Mouse (Mus musculus) testis, postnatal 10 days (tissue): ENCODE measurements around the gene Srpk1.
A peak's percentile ranks its signal among the peaks of the same experiment; 100 is the strongest.

Experiments
- DNase-seq: peaks from one replicate; pipeline ENCODE4 v3.0.0; 2021; ENCODE audit warnings: low spot score

The Srpk1 gene

DNA sequence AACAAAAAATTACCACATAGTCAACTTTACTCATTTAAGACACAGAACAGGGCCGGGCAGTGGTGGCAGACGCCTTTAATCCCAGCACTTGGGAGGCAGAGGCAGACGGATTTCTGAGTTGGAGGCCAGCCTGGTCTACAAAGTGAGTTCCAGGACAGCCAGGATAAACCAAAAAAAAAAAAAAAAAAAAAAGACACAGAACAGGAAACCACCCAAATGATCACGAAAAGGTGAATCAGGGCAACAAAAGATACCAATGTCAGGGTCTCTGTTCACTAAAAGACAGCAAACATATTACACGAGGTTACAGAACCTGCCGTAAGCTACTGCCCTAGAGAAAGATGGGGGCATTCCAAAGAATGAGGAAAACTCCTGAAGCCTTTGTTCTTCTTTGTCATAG, 9.4 kb downstream of the Srpk1 start:
- DNase-seq: no peak

DNA sequence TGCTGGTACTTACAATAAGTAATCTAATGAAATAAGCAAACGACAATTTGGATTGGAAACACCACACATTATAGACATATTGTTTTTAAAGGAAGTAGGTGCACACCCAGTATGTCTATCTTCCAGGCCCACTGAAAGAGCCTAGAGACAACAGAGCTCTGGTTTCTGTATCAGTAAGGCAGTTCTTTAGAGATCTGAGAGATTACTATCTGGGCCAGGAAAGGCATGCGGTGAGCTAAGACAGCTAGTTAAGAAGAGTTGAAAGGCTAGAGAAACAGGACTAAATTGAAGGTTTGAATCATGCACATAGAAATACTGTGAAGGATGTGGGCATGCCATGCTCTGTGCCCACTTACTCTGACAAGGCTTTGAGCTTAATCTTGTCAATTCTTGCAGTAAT, 9.9 kb downstream of the Srpk1 start:
- no peak for DNase-seq

DNA sequence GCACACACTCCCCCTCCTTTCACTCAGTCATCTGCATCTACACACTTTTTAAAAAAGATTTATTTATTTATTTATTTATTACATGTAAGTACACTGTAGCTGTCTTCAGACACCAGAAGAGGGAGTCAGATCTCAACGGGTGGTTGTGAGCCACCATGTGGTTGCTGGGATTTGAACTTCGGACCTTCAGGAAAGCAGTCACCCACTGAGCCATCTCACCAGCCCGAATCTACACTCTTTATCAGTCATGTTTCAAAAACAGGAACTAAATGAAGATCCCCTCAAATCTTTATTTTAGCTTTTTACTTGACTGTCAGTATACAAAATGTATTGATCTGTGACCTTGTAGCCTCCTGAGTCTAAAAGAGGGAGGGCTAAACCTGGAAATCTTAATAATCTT, 13.0 kb downstream of the Srpk1 start:
- no peak for DNase-seq

DNA sequence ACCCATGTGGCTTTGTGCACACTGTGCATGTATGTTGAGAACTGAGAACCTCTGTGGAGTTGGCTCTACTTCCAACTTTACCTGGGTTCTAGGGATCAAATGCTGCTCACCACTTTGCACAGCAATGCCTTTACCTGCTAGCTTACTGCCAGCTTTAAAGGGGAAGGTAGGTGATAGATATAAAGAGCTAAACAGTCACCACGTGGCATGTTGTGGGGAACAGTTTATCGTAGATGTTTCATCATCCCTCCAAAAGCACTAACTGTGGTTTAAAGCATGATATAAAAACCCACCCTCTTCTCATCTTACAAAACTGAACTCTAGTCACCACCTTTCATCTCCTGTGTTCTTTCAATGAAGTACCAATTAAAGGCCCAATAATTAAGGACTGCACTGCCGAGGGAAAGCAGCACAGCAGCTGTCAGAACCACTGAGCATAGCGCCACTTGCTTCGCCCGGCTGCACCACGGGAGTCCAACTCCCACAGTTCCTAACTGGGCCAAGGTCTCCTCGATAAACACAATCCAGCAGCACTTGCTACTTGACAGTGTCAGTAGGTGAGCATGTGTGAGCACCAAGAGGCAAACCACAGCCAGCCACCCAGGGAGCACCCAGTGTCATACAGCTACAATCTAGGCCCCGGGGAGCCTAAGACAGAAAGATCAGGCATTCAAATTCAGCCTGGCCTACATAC, 20.8 kb downstream of the Srpk1 start:
- DNase-seq: no peak

DNA sequence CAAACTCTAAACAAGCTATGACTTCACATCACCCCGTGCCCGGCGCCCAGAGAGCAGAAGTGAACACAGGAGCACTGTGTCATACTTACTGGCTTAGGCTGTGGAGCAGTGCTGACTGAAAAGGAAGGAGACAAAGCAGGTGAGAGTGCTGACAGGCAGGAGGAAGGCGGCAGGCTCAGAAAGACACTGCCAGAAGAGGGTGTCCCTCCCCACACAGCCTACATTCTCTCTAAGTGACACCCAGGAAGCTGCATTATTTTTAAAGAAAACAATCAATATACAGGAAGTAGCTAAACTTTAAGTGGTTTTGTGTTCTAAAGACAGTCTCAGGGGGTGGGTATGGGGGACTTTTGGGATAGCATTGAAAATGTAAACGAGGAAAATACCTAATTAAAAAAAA, 21.7 kb downstream of the Srpk1 start:
- DNase-seq: no peak

DNA sequence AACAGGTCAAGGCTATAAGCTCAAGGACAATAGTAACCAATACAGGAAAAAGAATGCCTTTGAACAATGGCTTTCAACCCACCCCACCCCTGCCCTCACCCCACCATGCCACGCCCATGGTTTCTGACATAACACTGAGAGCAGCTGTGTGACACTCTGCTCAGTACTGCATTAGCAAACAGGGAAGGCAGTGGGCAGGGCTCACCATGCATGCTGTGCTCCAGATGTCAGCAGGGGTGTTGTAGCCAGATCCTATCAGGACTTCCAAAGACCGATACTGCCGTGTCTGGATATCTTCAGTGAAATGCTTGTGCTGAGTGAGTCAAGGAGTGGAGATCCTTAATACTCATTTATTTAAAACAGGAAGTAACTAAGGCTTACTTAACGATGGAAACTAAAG, 28.5 kb downstream of the Srpk1 start:
- DNase-seq: no peak

DNA sequence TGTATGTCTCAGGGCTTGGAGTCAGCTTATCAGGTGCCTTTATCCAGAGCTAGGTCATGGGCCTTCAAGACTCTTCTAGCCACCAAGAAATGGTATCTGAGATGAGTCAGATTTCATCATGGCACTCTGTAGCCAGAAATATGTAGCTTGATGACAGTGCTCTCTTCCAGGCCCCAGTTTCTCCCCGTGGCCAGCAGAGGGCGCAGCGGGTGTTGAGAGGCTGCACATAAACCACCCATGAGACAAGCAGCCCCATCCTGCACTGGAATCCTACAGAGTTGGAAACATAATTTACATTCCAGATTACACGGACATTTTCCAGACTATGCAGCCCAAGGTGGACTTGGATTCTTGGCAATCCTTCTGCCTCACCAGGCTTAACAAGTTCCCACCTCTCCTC, 29.5 kb downstream of the Srpk1 start:
- peak; percentile 90 for DNase-seq

DNA sequence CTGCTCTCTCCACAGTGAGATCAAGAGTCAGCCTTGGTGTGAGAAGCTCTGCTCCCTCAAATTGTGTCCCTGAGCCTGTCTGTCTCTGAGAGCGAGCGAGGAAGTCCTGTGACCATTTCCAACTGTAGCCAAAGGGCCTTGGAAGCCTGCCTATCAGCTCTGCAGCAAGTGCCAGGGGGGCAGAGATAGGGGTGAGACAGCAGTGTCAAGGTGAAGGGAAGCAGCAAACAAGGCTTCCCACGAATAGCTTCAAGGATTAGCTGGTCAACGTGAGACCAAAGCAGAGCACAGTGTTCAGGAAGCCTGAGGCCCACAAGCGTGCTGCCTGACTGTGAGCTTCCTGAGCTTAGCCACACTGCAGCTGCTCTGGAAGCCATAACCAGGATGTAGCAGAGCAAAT, 31.0 kb downstream of the Srpk1 start:
- DNase-seq: no peak

DNA sequence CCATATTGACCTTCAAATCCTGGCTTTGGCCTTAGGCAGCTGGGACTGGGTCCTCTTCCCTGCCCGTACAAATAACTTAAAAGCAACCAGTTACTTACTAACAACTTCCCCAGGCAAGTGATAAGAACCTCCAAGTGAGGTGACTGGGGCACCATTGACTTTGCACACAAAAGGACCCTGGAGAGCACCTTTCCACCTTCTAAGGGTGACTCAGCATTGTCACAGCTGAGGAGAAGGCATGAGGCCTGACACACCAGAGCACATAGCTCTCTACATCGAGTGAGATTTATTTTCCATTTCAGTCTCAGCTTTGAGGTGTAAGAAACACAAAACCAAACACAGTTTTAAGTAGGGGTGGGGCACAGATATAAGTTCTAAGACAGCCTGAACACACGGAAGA, 31.9 kb downstream of the Srpk1 start:
- DNase-seq: no peak

DNA sequence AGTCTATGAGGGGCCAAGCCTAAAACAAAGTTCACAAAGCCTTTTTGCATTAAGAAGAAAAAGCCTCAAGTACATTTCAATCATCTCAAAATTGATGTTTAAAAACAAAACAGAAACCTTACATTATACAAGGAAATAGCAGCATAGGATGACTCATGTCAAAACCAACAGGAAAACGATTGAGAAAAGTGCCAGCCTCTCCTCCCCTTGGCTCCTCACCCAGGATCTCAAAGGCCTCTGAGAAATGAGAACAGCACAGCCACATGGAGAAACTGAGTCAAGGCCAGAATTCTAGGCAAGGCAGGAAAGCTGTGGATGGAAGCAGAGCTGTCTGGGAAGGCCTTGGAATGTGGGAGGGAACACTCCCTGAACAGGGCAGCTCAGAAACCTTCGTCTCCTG, 33.9 kb downstream of the Srpk1 start:
- DNase-seq: no peak

DNA sequence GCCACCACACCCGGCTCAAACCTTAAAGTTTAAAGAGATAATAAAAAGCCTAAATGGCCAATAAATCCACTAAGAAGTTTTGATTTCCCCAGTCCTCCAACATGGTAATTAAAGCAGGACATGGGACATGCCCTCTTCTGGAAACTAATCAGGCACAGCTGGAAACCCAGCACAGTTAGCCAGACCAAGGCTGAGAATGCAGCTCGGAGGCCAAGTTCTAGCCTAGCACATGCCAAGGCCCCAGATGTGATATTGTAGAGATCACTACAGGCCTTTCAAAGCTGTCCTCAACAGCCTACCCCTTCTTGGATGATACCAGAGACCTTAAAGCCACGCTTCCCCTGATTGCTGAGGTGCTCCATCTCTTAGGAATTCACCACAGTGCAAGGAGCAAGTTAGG, 36.0 kb downstream of the Srpk1 start:
- no peak for DNase-seq

DNA sequence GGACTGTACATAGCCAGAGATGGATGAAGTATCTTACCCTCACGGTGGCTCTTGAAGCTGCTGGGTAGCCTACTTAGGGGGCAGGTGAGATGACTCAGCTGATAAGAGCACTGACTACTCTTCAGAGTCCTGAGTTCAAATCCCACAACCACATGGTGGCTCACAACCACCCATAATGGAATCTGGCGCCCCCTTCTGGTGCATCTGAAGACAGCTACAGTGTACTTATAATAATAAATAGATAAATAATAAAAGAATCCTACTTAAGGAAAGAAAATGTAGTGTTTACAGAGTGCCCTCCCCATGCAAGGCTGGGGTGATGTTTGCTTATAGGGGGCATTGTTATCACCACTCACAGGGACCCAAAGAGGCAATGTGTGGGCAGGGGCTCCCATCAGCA, 41.5 kb downstream of the Srpk1 start:
- no peak for DNase-seq

DNA sequence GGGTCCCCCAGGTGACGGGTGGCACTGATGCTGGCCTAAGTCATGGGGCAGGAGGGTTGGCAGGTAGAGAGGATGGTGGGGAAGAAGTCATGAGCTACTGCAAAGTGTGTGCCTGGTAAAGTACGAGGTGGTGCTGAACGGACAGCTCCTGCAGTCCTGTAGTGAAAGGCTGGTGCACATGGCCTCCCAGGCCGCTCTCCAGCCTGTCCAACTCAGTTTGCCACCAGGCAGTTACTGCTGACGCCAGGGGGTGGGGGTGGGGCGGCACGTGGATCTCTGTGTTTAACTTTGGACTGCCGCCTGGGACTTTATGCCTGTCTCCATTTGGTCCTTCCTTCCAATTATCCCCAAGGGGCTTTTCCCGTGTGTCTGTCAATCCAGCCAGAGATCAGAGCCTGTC, 42.1 kb downstream of the Srpk1 start:
- peak; percentile 85 for DNase-seq

DNA sequence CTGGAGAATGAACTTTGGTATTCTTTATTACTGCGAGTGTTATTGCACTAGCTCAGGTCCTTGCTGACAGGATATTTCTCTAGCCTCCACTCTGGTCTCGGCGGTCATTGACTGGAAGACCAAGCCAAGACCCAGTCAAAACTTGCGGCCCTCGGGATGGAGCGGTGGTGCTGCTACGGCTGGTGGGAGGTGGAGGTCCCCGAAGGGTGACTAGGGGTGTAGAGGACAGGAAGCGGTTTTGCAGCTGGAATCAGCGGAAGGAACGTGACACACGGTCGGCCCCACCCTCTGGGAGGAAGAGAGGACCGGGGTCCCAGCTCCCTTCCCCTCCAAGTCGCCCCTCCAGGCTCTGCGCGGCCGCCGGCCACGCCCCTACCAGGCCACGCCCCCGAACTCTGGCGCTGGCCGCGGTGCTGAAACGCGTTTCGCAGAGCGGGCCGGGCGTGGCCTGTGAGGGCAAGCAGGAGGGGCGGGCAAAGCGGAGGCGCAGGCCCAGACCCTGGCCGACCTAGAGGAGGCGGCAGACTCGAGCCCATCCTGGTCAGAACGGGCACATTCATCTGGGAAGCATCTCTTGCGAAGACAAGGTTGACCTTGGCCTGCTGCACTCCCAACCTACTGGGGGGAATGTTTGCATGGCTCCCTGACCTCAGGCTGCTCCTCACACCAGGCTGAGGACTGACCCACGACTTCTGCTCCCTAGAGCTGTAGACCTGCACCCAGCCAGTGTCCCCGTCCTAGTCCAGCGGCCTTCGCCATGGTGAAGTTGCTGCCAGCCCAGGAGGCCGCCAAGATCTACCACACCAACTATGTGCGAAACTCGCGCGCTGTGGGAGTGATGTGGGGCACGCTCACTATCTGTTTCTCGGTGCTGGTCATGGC, 47.0 kb downstream of the Srpk1 start, which contains the start of gene Lhfpl5:
Gene Lhfpl5 (plus strand): TSS at position 398 of the 882 bp plus-strand sequence.
- peak; percentile 83 for DNase-seq

DNA sequence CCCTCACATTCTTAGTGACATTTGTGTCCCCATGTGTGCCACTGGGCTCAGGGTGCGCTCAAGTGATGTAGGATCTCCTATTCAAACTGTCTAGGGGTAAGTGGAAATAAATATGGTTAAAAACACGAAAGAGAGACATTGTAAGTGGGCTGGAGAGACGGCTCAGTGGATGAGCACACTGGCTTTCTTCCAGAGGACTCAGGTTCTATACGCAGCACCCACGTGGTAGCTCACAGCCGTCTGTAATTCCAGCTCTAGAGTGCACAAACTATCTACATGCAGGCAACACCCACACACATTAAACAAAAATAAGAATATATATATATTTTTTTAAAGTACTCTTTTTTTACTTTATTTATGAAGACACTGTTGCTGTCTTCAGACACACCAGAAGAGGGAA, 49.6 kb downstream of the Srpk1 start:
- DNase-seq: no peak

DNA sequence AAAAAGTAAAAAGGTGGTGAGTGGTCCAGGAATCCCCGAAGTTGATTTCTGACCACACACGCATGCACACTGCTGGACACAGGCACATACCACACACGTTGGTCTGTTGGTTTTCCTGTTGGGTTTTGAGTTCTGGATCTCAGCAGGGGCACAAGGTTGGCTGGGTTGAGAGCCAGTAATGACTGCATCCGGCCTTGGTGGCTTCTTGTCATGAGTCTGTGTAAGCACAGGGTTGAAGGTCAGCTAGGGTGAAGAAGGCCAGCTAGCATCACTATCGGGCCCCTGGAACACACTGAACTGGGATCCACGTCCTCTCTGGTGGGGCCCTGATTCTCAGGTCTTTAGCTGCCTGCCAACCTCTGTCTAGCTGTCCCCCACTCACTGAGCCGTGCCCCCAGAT, 50.0 kb downstream of the Srpk1 start:
- DNase-seq: no peak

DNA sequence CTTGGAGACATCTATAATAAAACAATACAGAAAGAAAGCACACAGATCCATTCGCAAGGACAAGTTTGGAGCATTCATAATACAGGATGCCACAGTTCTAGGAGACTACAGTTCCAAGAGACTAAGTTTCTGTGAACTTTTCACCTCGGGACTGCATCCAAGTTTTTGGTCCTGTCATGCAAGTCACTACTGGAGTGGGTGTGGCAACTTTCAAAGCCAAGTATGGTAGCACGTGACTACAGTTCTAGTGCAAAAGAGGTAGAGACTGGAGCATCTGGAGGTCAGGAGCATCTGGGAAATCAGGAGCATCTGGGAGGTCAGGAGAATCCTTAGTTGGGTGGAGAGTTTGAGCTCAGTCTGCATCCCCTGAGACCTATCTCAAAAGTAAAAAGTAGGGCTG, 50.6 kb downstream of the Srpk1 start:
- no peak for DNase-seq

DNA sequence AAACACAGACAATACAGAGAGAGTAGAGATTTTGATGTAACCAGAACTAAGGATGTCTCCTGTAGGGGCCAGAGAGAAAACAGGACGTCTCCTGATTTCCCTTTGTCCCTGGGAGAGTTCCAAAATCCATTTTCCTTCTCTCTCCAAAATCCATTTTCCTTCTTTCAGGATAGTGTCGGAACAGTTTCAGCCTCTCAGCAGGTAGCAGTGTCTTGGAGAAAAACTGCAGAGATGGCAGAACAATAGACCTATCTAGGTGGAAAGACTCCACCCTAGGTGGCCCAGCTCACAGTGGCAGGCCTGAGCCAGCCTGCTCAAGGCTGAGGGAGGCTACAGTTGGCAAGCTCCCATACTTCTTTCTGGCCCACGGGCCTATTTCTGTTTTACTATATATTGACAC, 55.0 kb downstream of the Srpk1 start:
- DNase-seq: no peak

DNA sequence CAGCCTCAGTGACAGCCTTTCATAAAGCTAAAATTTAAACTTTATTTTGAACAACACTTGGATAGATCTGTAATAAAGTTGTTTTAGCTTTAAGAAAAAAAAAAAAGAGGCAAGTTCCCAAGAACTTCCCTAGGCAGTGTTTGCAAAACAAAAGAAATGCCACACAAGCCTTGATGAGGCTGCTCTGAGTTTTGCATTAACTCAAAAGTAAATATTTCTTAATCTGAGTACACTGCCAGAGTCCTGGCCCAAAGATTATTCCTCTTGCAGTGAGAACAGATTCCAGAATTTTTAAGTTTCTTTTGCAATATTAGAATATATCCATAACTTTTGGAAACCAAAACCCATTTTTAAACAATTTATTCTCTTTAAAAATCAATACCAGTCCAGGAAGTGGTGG, 57.3 kb downstream of the Srpk1 start:
- no peak for DNase-seq

DNA sequence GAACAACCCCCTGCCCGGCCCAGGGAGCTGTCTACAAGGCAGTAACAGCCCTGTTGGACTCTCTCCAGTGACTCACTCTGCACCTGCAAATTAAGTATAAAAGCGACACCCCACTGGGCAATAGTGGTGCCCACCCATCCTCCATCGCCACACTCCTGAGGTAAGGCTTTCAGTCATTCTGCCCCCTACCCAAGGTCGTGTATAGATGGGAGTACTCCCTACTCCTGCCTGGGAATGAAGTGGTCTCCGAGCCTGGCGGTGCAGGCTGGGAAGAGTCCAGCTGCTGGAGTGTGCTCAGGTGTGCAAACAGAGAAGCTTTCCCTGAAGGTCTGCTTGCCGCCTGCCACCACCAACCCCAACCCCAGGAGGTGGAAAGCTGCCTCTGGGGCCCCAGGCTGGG, 60.9 kb downstream of the Srpk1 start:
- no peak for DNase-seq

DNA sequence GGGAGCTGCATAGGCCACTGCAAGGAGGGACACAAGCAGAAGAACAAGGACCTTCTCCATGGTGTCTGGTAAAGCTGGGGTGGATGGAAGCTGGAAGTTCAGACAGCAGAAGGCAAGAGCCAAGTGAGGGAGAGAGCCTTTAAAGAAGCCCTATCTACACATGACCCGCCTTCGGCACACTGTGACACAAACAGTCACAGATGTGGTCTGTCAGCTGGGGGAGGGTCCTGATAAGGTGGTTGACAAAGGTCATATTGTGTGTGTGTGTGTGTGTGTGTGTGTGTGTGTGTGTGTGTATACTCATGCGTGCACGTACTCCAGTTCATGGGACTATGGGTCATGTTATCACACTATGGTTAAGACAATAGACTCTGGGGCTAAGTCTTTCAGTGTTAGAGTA, 61.9 kb downstream of the Srpk1 start, which contains the start of gene Clps:
Gene Clps (minus strand): TSS at position 169 of the 400 bp plus-strand sequence.
- no peak for DNase-seq

DNA sequence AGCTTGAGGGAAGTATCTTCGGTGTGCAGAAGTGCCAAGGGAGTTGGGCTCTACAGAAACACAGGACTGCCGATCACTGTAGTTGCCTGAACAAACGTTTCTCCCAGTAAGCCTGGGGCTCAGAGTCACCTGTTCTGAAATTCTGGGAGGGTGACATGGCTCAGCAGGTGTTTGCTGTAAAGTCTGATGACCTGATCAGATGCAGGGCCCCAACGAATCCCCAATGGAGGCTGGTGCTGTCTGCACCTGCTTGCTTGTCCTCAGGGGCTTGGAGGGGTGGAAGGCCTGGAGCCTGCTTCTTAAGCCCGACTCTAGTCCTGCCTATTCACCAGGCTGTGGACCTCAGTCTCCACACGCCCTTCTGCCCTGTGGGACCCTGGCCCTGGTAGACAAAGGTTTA, 64.7 kb downstream of the Srpk1 start:
- DNase-seq: no peak

DNA sequence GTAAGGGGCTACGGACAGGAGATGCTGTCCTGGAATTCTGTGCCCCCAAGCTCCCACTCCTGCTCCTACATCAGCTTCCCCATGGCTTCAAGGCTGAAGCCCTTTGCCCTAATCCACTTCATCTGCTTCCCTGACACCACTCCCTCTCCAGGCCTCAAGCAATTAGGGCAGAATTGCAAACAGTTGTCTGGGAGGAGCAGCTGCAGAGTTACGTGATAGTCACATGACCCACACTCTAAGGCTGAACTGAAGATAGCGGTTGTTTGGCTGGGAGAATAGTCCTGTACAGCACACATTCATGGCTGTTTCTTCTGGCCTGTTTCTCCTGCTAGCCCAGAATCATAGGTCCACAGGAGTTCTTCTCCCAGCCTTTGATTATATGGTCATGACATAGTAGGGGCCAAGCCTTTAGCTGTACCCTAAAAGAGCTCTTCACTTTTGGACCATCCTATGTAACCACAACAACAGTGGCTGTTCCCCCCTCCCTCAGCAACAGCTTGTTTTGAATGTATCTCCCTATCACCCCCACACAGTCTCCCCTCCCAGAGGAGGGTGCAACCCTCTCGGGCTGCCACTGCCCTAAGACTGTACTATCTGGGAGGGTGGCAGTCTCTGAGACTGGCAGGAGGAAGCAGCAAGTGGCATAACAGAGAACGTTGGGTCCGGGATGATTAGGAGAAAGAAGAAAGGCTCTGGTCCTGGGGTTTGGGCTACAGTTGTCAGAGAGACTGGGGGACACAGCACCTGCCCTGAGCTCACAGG, 65.7 kb downstream of the Srpk1 start:
- no peak for DNase-seq
